Mouse (Mus musculus) small intestine, adult 2 months (tissue): ENCODE measurements around the gene Tspan17.

Experiments used
- CTCF ChIP-seq: fragments of 200-500 bp; IDR thresholded peaks from 2 replicates; pipeline ENCODE4 v1.5.1; 2012; ENCODE audit warnings: low read depth, mild to moderate bottlenecking, control low read depth, inconsistent platforms, low read length, moderate library complexity, mixed read lengths; ENCODE audit not compliant: insufficient replicate concordance, insufficient read length; ENCODE audit errors: extremely low read depth
- POLR2A ChIP-seq: fragments of 200-500 bp; IDR thresholded peaks from 2 replicates; pipeline ENCODE4 v1.6.1; 2012; ENCODE audit warnings: low read depth, mild to moderate bottlenecking, control low read depth, inconsistent platforms, low read length, moderate library complexity

- TF ChIP-seq CTCF (no peak), POLR2A (no peak)
Measured at GRCm38 (mm10) chr13:54760164-54760795, 28.9 kb upstream of the Tspan17 start.
